Mouse (Mus musculus) retina, postnatal 1 day (tissue): ENCODE data around the gene Plekhb2.

Experiments used
- DNase-seq: peaks from one replicate; pipeline ENCODE4 v3.0.0-alpha.2; 2012

Gene Plekhb2

GRCm38 (mm10) chr1:34849745-34850342 is at the start of gene Plekhb2:
Plekhb2 (plus strand) TSS chr1:34849976.
- DNase-seq: peak; percentile 90

GRCm38 (mm10) chr1:34801616-34802289 is 48.0 kb upstream of the Plekhb2 start:
- DNase-seq: peak; percentile 84

- DNase-seq: no peak
These were observed 47.5 kb upstream of the Plekhb2 start for GRCm38 (mm10) chr1:34802290-34802642.

- DNase-seq: no peak
These were observed 44.9 kb upstream of the Plekhb2 start for GRCm38 (mm10) chr1:34804863-34805262.

- peak; percentile 27 for DNase-seq
These were observed 43.8 kb upstream of the Plekhb2 start for GRCm38 (mm10) chr1:34805931-34806520.

GRCm38 (mm10) chr1:34808445-34808844 is 41.3 kb upstream of the Plekhb2 start:
- no peak for DNase-seq

GRCm38 (mm10) chr1:34810293-34810692 is 39.5 kb upstream of the Plekhb2 start:
- no peak for DNase-seq

- no peak for DNase-seq
These were observed 38.7 kb upstream of the Plekhb2 start for GRCm38 (mm10) chr1:34811035-34811434.

- DNase-seq: no peak
These were observed 38.2 kb upstream of the Plekhb2 start for GRCm38 (mm10) chr1:34811581-34811980.

GRCm38 (mm10) chr1:34812407-34813247 is 37.1 kb upstream of the Plekhb2 start:
- DNase-seq: no peak

GRCm38 (mm10) chr1:34815843-34816242 is 33.9 kb upstream of the Plekhb2 start:
- no peak for DNase-seq

GRCm38 (mm10) chr1:34819225-34819910 is 30.4 kb upstream of the Plekhb2 start:
- DNase-seq: no peak

GRCm38 (mm10) chr1:34821411-34821810 is 28.4 kb upstream of the Plekhb2 start:
- no peak for DNase-seq

GRCm38 (mm10) chr1:34822003-34822402 is 27.8 kb upstream of the Plekhb2 start:
- no peak for DNase-seq

- DNase-seq: no peak
These were observed 27.0 kb upstream of the Plekhb2 start for GRCm38 (mm10) chr1:34822746-34823145.

- DNase-seq: no peak
These were observed 26.4 kb upstream of the Plekhb2 start for GRCm38 (mm10) chr1:34823353-34823752.

GRCm38 (mm10) chr1:34824208-34824607 is 25.6 kb upstream of the Plekhb2 start:
- no peak for DNase-seq

GRCm38 (mm10) chr1:34825909-34826308 is 23.9 kb upstream of the Plekhb2 start:
- no peak for DNase-seq

- DNase-seq: no peak
These were observed 21.9 kb upstream of the Plekhb2 start for GRCm38 (mm10) chr1:34827900-34828299.

- DNase-seq: no peak
These were observed 21.1 kb upstream of the Plekhb2 start for GRCm38 (mm10) chr1:34828528-34829294.

GRCm38 (mm10) chr1:34830934-34831333 is 18.8 kb upstream of the Plekhb2 start:
- no peak for DNase-seq

- DNase-seq: no peak
These were observed 18.4 kb upstream of the Plekhb2 start for GRCm38 (mm10) chr1:34831381-34831780.
